Mouse (Mus musculus) heart, embryonic 10.5 days (tissue): ENCODE measurements around the gene Fam213b. TPM values are rescaled to one million over a fixed set of nuclear protein-coding genes. Genes with fewer than 3 reads are reported as not detected.

ENCODE experiments used
- DNase-seq: peaks from one replicate; pipeline ENCODE4 v3.0.0-alpha.2; 2017; ENCODE audit warnings: low spot score
- H3K27ac ChIP-seq: fragments of 300-500 bp; sonication (generic); 2 replicates; pipeline ENCODE4 v1.5.1; 2016; ENCODE audit warnings: mild to moderate bottlenecking
- H3K27me3 ChIP-seq: fragments of 300-500 bp; sonication (generic); 2 replicates; pipeline ENCODE4 v1.6.1; 2016; ENCODE audit warnings: mild to moderate bottlenecking; ENCODE audit not compliant: poor library complexity, insufficient read depth, severe bottlenecking
- H3K36me3 ChIP-seq: fragments of 300-500 bp; sonication (generic); 2 replicates; pipeline ENCODE4 v1.6.1; 2016; ENCODE audit warnings: mild to moderate bottlenecking, moderate library complexity
- H3K4me1 ChIP-seq: fragments of 300-500 bp; sonication (generic); 2 replicates; pipeline ENCODE4 v1.6.1; 2016; ENCODE audit warnings: mild to moderate bottlenecking
- H3K4me3 ChIP-seq: fragments of 300-500 bp; sonication (generic); 2 replicates; pipeline ENCODE4 v1.5.1; 2016; ENCODE audit warnings: mild to moderate bottlenecking, moderate library complexity
- H3K9me3 ChIP-seq: fragments of 300-500 bp; sonication (generic); 2 replicates; pipeline ENCODE4 v1.6.1; 2016; ENCODE audit warnings: mild to moderate bottlenecking, moderate library complexity
- WGBS: fragments of 180-500 bp; shearing (Covaris S2); methylation state at CpG from one replicate; pipeline ENCODE4 v1.1.7; 2016; 5-methylcytosine and 5-hydroxymethylcytosine counted together
- polyA plus RNA-seq: library from polyadenylated mRNA; unstranded; fragments of >200 nt; fragmentation: Nextera tagmentation; extraction: Ambion mirVana; gene quantifications from 2 replicates; pipeline ENCODE4 v1.2.1, GENCODE M21; 2016

Gene Fam213b
- polyA plus RNA-seq, 1 experiment from 2014 or later = 32.3 TPM

GRCm38 (mm10) chr4:154886876-154887592, 11.9 kb downstream of the Fam213b start:
- no peaks in the 10 kb centered on the region for H3K36me3 ChIP-seq
- H3K4me1 ChIP-seq = peaks cover 7% of the 10 kb centered on the region; the same call in 1 of the 2 replicates
- no peaks in the 10 kb centered on the region for H3K9me3 ChIP-seq
- no peak for DNase-seq
- H3K27ac ChIP-seq = 0 out of 2 replicates have a peak overlapping the region, but pooled peaks have one; percentile 4
- H3K4me3 ChIP-seq = no peak overlapping the region
- WGBS = 62% methylated on average over 13 of the region's 13 CpGs
- peaks cover 58% of the 10 kb centered on the region for H3K27me3 ChIP-seq

GRCm38 (mm10) chr4:154885416-154885815, 13.5 kb downstream of the Fam213b start:
- WGBS = 80% methylated on average over 11 of the region's 11 CpGs
- Histone ChIP-seq H3K9me3 (no peaks in the 10 kb centered on the region), H3K36me3 (no peaks in the 10 kb centered on the region), H3K27ac (no peak overlapping the region), H3K4me3 (no peak overlapping the region), H3K27me3 (peaks cover 50% of the 10 kb centered on the region; the same call in 1 of the 2 replicates), H3K4me1 (peaks cover 18% of the 10 kb centered on the region)
- DNase-seq = no peak

- 25% methylated on average over 14 of the region's 14 CpGs for WGBS
- DNase-seq = no peak
- no peak overlapping the region for H3K4me3 ChIP-seq
- H3K9me3 ChIP-seq = no peaks in the 10 kb centered on the region
- no peaks in the 10 kb centered on the region for H3K36me3 ChIP-seq
- H3K27ac ChIP-seq = 0 out of 2 replicates have a peak overlapping the region, but pooled peaks have one; percentile 24
- H3K4me1 ChIP-seq = peaks cover 30% of the 10 kb centered on the region
- peaks cover 35% of the 10 kb centered on the region; the same call in 1 of the 2 replicates for H3K27me3 ChIP-seq
Observed at GRCm38 (mm10) chr4:154882014-154882659, 16.8 kb downstream of the Fam213b start.

- Histone ChIP-seq H3K36me3 (no peaks in the 10 kb centered on the region), H3K27me3 (peaks cover 30% of the 10 kb centered on the region; the same call in 1 of the 2 replicates), H3K4me3 (no peak overlapping the region), H3K27ac (peak overlapping the region; percentile 24; the same call in 1 of the 2 replicates), H3K9me3 (no peaks in the 10 kb centered on the region), H3K4me1 (peaks cover 25% of the 10 kb centered on the region)
- no peak for DNase-seq
- WGBS = 54% methylated on average over 6 of the region's 6 CpGs
Observed at GRCm38 (mm10) chr4:154880730-154881129, 18.2 kb downstream of the Fam213b start.

GRCm38 (mm10) chr4:154877864-154878548, 20.9 kb downstream of the Fam213b start:
- peak overlapping the region; percentile 91 for H3K27ac ChIP-seq
- DNase-seq = peak; percentile 97
- WGBS = 7% methylated on average over 18 of the region's 18 CpGs
- H3K4me1 ChIP-seq = peaks cover 25% of the 10 kb centered on the region
- H3K4me3 ChIP-seq = peak overlapping the region; percentile 59
- H3K27me3 ChIP-seq = peaks cover 17% of the 10 kb centered on the region; the same call in 1 of the 2 replicates
- no peaks in the 10 kb centered on the region for H3K9me3 ChIP-seq
- no peaks in the 10 kb centered on the region for H3K36me3 ChIP-seq

- no peak for DNase-seq
- peaks cover 11% of the 10 kb centered on the region for H3K4me1 ChIP-seq
- no peaks in the 10 kb centered on the region for H3K36me3 ChIP-seq
- no peaks in the 10 kb centered on the region for H3K9me3 ChIP-seq
- WGBS = 76% methylated on average over 6 of the region's 6 CpGs
- no peak overlapping the region for H3K27ac ChIP-seq
- no peak overlapping the region for H3K4me3 ChIP-seq
- H3K27me3 ChIP-seq = peaks cover 46% of the 10 kb centered on the region
Observed at GRCm38 (mm10) chr4:154873186-154873585, 25.7 kb downstream of the Fam213b start.

- Histone ChIP-seq H3K9me3 (no peaks in the 10 kb centered on the region), H3K36me3 (no peaks in the 10 kb centered on the region), H3K27ac (no peak overlapping the region), H3K27me3 (peaks cover 57% of the 10 kb centered on the region), H3K4me1 (peaks cover 9% of the 10 kb centered on the region), H3K4me3 (peak overlapping the region; percentile 24; the same call in 1 of the 2 replicates)
- no peak for DNase-seq
- 2% methylated on average over 13 of the region's 13 CpGs for WGBS
Observed at GRCm38 (mm10) chr4:154871757-154872251, 27.1 kb downstream of the Fam213b start.

- 70% methylated on average over 4 of the region's 4 CpGs for WGBS
- no peak for DNase-seq
- Histone ChIP-seq H3K4me3 (no peak overlapping the region), H3K9me3 (no peaks in the 10 kb centered on the region), H3K27ac (no peak overlapping the region), H3K36me3 (no peaks in the 10 kb centered on the region), H3K27me3 (peaks cover 62% of the 10 kb centered on the region), H3K4me1 (peaks cover 9% of the 10 kb centered on the region)
Observed at GRCm38 (mm10) chr4:154870721-154871120, 28.2 kb downstream of the Fam213b start.

- H3K9me3 ChIP-seq = no peaks in the 10 kb centered on the region
- no peaks in the 10 kb centered on the region for H3K36me3 ChIP-seq
- no peak for DNase-seq
- H3K27ac ChIP-seq = no peak within 1 kb of the TSS
- H3K4me3 ChIP-seq = no peak within 1 kb of the TSS
- H3K27me3 ChIP-seq = peaks cover 66% of the 10 kb centered on the region
- 82% methylated on average over 7 of the region's 7 CpGs for WGBS
- peaks cover 21% of the 10 kb centered on the region for H3K4me1 ChIP-seq
Observed at GRCm38 (mm10) chr4:154869440-154869839, 29.5 kb downstream of the Fam213b start, which contains the start of gene Mmel1. Mmel1 (plus strand) TSS chr4:154869585.

GRCm38 (mm10) chr4:154867257-154867656, 31.7 kb downstream of the Fam213b start:
- Histone ChIP-seq H3K9me3 (no peaks in the 10 kb centered on the region), H3K27me3 (peaks cover 65% of the 10 kb centered on the region), H3K27ac (no peak overlapping the region), H3K36me3 (no peaks in the 10 kb centered on the region), H3K4me1 (peaks cover 21% of the 10 kb centered on the region), H3K4me3 (no peak overlapping the region)
- 74% methylated on average over 6 of the region's 6 CpGs for WGBS
- no peak for DNase-seq

GRCm38 (mm10) chr4:154866391-154866790, 32.5 kb downstream of the Fam213b start:
- H3K4me3 ChIP-seq = no peak overlapping the region
- H3K9me3 ChIP-seq = no peaks in the 10 kb centered on the region
- H3K27me3 ChIP-seq = peaks cover 64% of the 10 kb centered on the region
- peaks cover 13% of the 10 kb centered on the region for H3K4me1 ChIP-seq
- H3K36me3 ChIP-seq = no peaks in the 10 kb centered on the region
- H3K27ac ChIP-seq = no peak overlapping the region
- no peak for DNase-seq
- WGBS = 76% methylated on average over 5 of the region's 5 CpGs

GRCm38 (mm10) chr4:154864961-154865760, 33.8 kb downstream of the Fam213b start:
- Histone ChIP-seq H3K4me1 (peaks cover 20% of the 10 kb centered on the region), H3K27ac (peak overlapping the region; percentile 89), H3K4me3 (peak overlapping the region; percentile 53), H3K9me3 (no peaks in the 10 kb centered on the region), H3K27me3 (peaks cover 63% of the 10 kb centered on the region), H3K36me3 (no peaks in the 10 kb centered on the region)
- DNase-seq = no peak
- 82% methylated on average over 18 of the region's 18 CpGs for WGBS
